Mouse (Mus musculus) myocyte (in vitro differentiated cells): ENCODE data around the gene Cxcr5. TPM values are rescaled to one million over a fixed set of nuclear protein-coding genes. Genes with fewer than 3 reads are reported as not detected.

Source experiments
- H3K27me3 ChIP-seq: one replicate; pipeline ENCODE4 v1.6.1; 2011; ENCODE audit not compliant: control insufficient read depth, insufficient read depth, insufficient read length
- H3K36me3 ChIP-seq: one replicate; pipeline ENCODE4 v1.6.1; 2011; ENCODE audit not compliant: control insufficient read depth, insufficient read depth
- H3K4me2 ChIP-seq: one replicate; pipeline ENCODE4 v1.6.1; 2011; ENCODE audit warnings: low read depth, control low read depth
- H3K4me3 ChIP-seq: one replicate; pipeline ENCODE4 v1.5.1; 2011; ENCODE audit warnings: mild to moderate bottlenecking, control low read depth, moderate library complexity
- H3K79me2 ChIP-seq: one replicate; pipeline ENCODE4 v1.6.1; 2011; ENCODE audit not compliant: control insufficient read depth, insufficient read depth
- H3ac ChIP-seq: one replicate; pipeline ENCODE4 v1.6.1; 2011; ENCODE audit not compliant: control insufficient read depth, insufficient read length
- CEBPB ChIP-seq: IDR thresholded peaks from 2 replicates; pipeline ENCODE4 v1.6.1; 2011; ENCODE audit warnings: mild to moderate bottlenecking, moderate library complexity; ENCODE audit not compliant: poor library complexity, insufficient read depth, severe bottlenecking
- E2F4 ChIP-seq: IDR thresholded peaks from one replicate; pipeline ENCODE4 v1.6.1; 2011; ENCODE audit warnings: mild to moderate bottlenecking, control low read depth, moderate library complexity; ENCODE audit not compliant: insufficient read depth
- MAX ChIP-seq: IDR thresholded peaks from one replicate; pipeline ENCODE4 v1.6.1; 2011; ENCODE audit warnings: low read depth, mild to moderate bottlenecking, control low read depth
- MYOD1 ChIP-seq, 3 experiments: IDR thresholded peaks; one replicate each; pipeline ENCODE4 v1.6.1; 2011; ENCODE audit warnings: control low read depth in 2 of 3, low read depth in 2 of 3, mild to moderate bottlenecking in 2 of 3, moderate library complexity in 1 of 3; ENCODE audit not compliant: insufficient read length in 2 of 3, control insufficient read depth in 1 of 3
- MYOG ChIP-seq, 3 experiments: IDR thresholded peaks; one replicate each; pipeline ENCODE4 v1.6.1; 2011; ENCODE audit warnings: control low read depth in 2 of 3, low read depth in 2 of 3, mild to moderate bottlenecking in 2 of 3; ENCODE audit not compliant: insufficient read length in 2 of 3, control insufficient read depth in 1 of 3, insufficient read depth in 1 of 3
- POLR2A ChIP-seq: IDR thresholded peaks from one replicate; pipeline ENCODE4 v1.6.1; 2011; ENCODE audit warnings: low read depth, mild to moderate bottlenecking, control low read depth, moderate library complexity; ENCODE audit not compliant: insufficient read length
- POLR2AphosphoS2 ChIP-seq: IDR thresholded peaks from one replicate; pipeline ENCODE4 v1.6.1; 2011; ENCODE audit warnings: low read depth, control low read depth; ENCODE audit not compliant: insufficient read length
- REST ChIP-seq: IDR thresholded peaks from one replicate; pipeline ENCODE4 v1.6.1; 2011; ENCODE audit warnings: mild to moderate bottlenecking, control low read depth, moderate library complexity; ENCODE audit not compliant: insufficient read depth, insufficient read length
- SRF ChIP-seq: IDR thresholded peaks from one replicate; pipeline ENCODE4 v1.6.1; 2011; ENCODE audit warnings: low read depth; ENCODE audit not compliant: control insufficient read depth, insufficient read length
- TCF12 ChIP-seq: IDR thresholded peaks from one replicate; pipeline ENCODE4 v1.6.1; 2011; ENCODE audit warnings: mild to moderate bottlenecking, control low read depth; ENCODE audit not compliant: poor library complexity, insufficient read depth, severe bottlenecking
- TCF3 ChIP-seq: IDR thresholded peaks from one replicate; pipeline ENCODE4 v1.6.1; 2011; ENCODE audit warnings: low read depth, control low read depth; ENCODE audit not compliant: insufficient read length
- USF1 ChIP-seq: IDR thresholded peaks from one replicate; pipeline ENCODE4 v1.6.1; 2011; ENCODE audit warnings: low read depth, mild to moderate bottlenecking, control low read depth, moderate library complexity
- polyA plus RNA-seq: library from polyadenylated mRNA; unstranded; fragments of >200 nt; fragmentation: generic; extraction: Trizol; gene quantifications from one replicate; pipeline ENCODE4 v1.2.1, GENCODE M21; 2012; ENCODE audit warnings: missing spikeins

The Cxcr5 gene
- polyA plus RNA-seq, 1 experiment = 0.01 TPM

DNA sequence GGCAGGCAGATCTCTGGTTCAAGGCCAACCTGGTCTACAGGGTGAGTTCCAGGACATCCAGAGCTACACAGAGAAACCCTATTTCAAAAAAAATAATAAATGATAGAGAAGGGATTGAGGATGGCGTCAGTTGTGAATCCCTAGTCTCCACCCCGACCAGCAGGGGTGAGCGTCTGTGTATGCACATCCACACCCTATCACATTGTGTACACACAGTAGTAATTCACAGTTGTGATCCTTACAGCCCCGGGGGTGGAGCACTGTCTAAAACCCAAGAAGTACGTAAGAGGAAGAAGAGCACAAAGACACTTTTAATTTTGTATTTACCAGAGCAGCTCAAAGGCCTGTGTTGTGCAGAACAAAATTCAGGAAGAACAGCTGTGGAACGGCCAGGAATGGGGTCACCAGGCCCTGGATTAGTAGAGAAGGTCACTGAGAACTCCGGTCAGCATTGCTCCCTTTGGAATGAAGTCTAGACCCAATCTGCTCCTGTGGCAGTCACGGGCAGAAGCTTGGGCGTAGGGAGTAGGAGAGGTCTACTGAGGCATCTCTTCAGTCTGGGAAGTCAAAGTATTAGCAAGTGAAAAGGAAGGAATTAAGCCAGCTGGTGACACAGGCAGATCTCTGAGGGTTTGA is 33.3 kb upstream of the Cxcr5 start:
- no peak overlapping the region for H3K4me3 ChIP-seq
- no peaks in the 10 kb centered on the region for H3K36me3 ChIP-seq
- TF ChIP-seq MYOG (IDR thresholded peaks at IDR 0.05; ENCODE audit: control insufficient read depth in 1 of 3, insufficient read depth in 1 of 3, insufficient read length in 2 of 3, low read depth in 2 of 3) = no peak
- TF ChIP-seq USF1 = no peak
- TF ChIP-seq TCF12 = no peak
- no peak for TF ChIP-seq MAX
- no peak for TF ChIP-seq CEBPB
- no peak overlapping the region for H3ac ChIP-seq
- H3K27me3 ChIP-seq = no peaks in the 10 kb centered on the region
- H3K79me2 ChIP-seq = no peaks in the 10 kb centered on the region
- H3K4me2 ChIP-seq = no peak overlapping the region

DNA sequence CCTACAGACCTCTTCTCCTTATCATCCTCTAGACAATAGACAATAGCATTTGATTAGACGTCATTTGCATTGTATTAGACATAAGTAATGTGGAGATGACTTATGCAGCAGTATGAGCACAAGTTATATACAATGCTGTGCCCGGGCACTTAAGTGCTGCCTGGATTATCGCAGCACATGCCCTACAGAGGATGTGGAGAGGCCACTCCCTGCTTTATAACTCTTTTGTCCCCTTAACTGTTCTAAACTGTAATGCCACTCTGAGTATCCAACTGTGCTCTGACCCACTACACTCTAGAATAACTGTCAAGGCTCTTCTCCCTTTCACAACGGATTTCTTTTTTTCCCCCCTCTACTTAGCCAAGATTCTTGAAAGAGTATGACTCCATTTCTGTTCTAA is 32.2 kb upstream of the Cxcr5 start:
- Histone ChIP-seq H3ac (no peak overlapping the region), H3K27me3 (no peaks in the 10 kb centered on the region), H3K4me3 (no peak overlapping the region), H3K4me2 (no peak overlapping the region), H3K36me3 (no peaks in the 10 kb centered on the region), H3K79me2 (no peaks in the 10 kb centered on the region)
- TF ChIP-seq TCF12 (no peak), USF1 (no peak), SRF (no peak), POLR2A (no peak), CEBPB (no peak), MYOD1 (IDR thresholded peaks at IDR 0.05; ENCODE audit: control insufficient read depth in 1 of 3, insufficient read length in 2 of 3, low read depth in 2 of 3) (no peak), MYOG (IDR thresholded peaks at IDR 0.05; ENCODE audit: control insufficient read depth in 1 of 3, insufficient read depth in 1 of 3, insufficient read length in 2 of 3, low read depth in 2 of 3) (no peak), REST (no peak), TCF3 (no peak)

DNA sequence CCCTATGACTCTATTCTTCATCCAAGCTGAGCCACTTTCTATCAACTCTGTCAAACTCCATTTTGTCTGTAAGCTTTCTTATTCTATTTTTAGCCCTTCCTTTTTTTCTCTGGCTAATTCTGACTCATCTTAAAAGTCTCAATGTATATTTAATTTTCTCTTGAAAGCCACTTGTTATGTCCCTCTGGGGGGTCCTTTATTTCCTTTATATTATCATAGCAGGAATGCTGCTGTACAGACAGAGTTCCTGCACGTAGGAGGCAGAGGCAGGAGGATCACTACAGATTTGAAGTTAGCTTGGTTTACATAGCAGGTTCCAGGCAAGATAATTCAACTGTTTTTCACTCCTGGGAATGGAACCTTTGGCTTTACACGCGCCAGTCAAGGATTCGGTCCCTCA is 31.5 kb upstream of the Cxcr5 start:
- no peaks in the 10 kb centered on the region for H3K27me3 ChIP-seq
- no peak overlapping the region for H3K4me2 ChIP-seq
- TF ChIP-seq SRF = no peak
- TF ChIP-seq MYOG (IDR thresholded peaks at IDR 0.05; ENCODE audit: control insufficient read depth in 1 of 3, insufficient read depth in 1 of 3, insufficient read length in 2 of 3, low read depth in 2 of 3) = no peak
- no peaks in the 10 kb centered on the region for H3K79me2 ChIP-seq
- no peaks in the 10 kb centered on the region for H3K36me3 ChIP-seq
- no peak overlapping the region for H3K4me3 ChIP-seq
- no peak overlapping the region for H3ac ChIP-seq

DNA sequence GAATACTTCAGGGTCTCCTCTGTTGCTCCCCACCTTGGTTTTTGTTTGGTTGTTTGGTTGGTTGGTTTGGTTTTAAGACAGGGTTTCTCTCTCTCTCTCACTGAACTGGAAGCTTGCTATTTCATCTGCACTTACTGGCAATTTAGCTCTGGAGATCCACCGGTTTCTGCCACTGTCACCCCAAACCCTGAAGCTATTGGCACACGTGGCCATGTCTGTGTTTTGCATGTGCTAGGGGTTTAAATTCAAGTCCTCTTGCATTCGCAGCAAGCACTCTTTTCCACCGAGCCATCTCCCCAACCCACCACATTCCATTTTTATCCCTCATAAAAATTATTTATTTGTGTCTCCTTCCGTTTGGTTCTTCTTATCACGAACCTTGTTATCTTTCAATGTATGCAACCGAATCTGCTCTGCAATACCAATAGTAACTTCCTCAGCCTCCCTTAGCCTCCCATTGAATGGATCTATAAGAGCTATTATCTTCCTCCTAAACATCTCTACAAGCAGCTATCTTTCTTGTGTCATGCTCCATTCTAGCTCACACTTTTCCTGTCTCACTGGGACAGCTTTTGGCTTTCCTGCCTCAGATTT is 30.0 kb upstream of the Cxcr5 start:
- TF ChIP-seq MYOD1 (IDR thresholded peaks at IDR 0.05; ENCODE audit: control insufficient read depth in 1 of 3, insufficient read length in 2 of 3, low read depth in 2 of 3) = no peak
- no peak for TF ChIP-seq USF1
- TF ChIP-seq CEBPB = no peak
- TF ChIP-seq REST = no peak
- no peak for TF ChIP-seq SRF
- no peak for TF ChIP-seq MYOG (IDR thresholded peaks at IDR 0.05; ENCODE audit: control insufficient read depth in 1 of 3, insufficient read depth in 1 of 3, insufficient read length in 2 of 3, low read depth in 2 of 3)
- no peak for TF ChIP-seq TCF3
- TF ChIP-seq POLR2AphosphoS2 = no peak
- no peak for TF ChIP-seq TCF12
- no peak for TF ChIP-seq E2F4
- no peak for TF ChIP-seq MAX
- Histone ChIP-seq H3K36me3 (no peaks in the 10 kb centered on the region), H3K4me2 (no peak overlapping the region), H3K79me2 (no peaks in the 10 kb centered on the region), H3ac (no peak overlapping the region), H3K27me3 (no peaks in the 10 kb centered on the region), H3K4me3 (no peak overlapping the region)

DNA sequence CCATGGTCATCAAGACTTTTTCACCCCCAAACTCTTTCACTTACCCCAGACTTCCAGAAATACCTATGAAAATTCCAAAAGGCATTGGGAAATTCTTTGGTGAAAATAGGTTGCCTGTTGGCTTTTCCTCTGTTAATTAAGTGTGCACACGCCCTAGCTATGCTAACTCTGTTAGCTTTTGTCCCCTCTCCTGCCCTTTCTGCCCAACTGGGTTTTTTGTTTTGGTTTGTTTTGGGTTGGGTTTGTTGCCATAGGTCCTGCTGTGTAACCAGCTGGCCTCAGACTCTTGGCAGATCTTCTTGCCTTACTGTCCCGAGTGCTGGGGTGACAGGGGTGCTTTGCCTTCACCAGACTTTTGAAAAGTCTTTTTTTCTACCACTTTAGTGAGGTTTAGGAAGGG is 29.3 kb upstream of the Cxcr5 start:
- Histone ChIP-seq H3K4me3 (no peak overlapping the region), H3K4me2 (no peak overlapping the region), H3K79me2 (no peaks in the 10 kb centered on the region), H3ac (no peak overlapping the region), H3K36me3 (no peaks in the 10 kb centered on the region), H3K27me3 (no peaks in the 10 kb centered on the region)
- TF ChIP-seq MYOG (IDR thresholded peaks at IDR 0.05; ENCODE audit: control insufficient read depth in 1 of 3, insufficient read depth in 1 of 3, insufficient read length in 2 of 3, low read depth in 2 of 3) (no peak), POLR2AphosphoS2 (no peak), USF1 (no peak), MYOD1 (IDR thresholded peaks at IDR 0.05; ENCODE audit: control insufficient read depth in 1 of 3, insufficient read length in 2 of 3, low read depth in 2 of 3) (no peak), TCF3 (no peak), CEBPB (no peak)
